ENCODE assay signal across 8 mouse cellular contexts in the genomic region with DNA sequence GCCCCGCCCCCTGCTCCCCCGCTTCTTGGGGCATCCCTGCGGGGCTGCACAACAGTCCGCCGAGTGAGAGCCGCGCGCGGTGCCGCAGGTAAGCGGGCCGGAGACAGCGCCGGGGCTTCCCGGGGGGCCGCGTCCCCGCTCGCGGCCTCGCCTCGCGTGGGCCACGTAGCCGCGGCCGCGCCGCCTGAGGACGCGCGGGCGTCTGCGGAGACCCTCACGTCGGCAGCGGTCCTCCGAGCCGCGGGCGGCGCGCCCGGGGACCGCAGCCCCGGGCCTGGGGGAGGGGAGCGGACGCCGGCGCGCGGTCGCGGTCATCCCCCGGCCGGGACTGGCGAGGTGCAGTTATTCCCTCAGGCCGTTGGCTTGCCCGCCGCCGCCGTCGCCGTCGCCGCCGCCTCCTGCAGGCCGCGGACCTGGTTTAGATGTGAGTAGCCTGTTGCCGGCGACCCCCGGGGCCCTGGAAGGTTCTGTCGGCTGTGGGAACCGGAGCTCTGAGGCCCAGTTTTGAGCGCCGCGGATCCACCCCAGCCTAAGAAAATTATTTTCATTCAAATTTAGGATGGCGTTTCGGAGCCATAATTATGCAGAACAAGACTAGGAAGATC. TPM values are rescaled to one million over a fixed set of nuclear protein-coding genes. Genes with fewer than 3 reads are reported as not detected.
A peak's percentile ranks its signal among the peaks of the same experiment; 100 is the strongest.
DNase-seq lines count a peak whose midpoint lies in the region; ATAC-seq and TF ChIP-seq lines count a peak whose summit lies in the region.

No protein-coding gene starts in this region.

- H3K4me1 ChIP-seq in lung, embryonic 14.5 days (ENCODE audit: insufficient read depth): 0 out of 2 replicates have a peak, but pooled peaks cover 13% of the 10 kb centered on the region
- peaks cover 1% of the 10 kb centered on the region; the same call in 1 of the 2 replicates for H3K4me1 ChIP-seq in cortical plate, adult 2 months (ENCODE audit: control insufficient read depth, insufficient read depth, low read length)
- H3K4me1 ChIP-seq in hindbrain, embryonic 14.5 days (replicated peaks; ENCODE audit: control insufficient read depth, insufficient read depth, low read length): peaks cover 21% of the 10 kb centered on the region
- peaks cover 21% of the 10 kb centered on the region for H3K4me1 ChIP-seq in lung, embryonic 16.5 days (replicated peaks; ENCODE audit: control insufficient read depth, insufficient read depth, low read length)

- H3K4me3 ChIP-seq in lung, embryonic 14.5 days (ENCODE audit: low read depth, low read length): peak overlapping the region; percentile 88
- H3K4me3 ChIP-seq in cortical plate, adult 2 months (ENCODE audit: insufficient read depth, low read length): peak overlapping the region; percentile 65
- peak overlapping the region; percentile 87 for H3K4me3 ChIP-seq in hindbrain, embryonic 14.5 days (replicated peaks; ENCODE audit: low read length)
- H3K4me3 ChIP-seq in lung, embryonic 16.5 days (ENCODE audit: low read length): peak overlapping the region; percentile 88

- peak; percentile 50 for DNase-seq in adrenal gland, postnatal 14 days
- DNase-seq in adrenal gland, postnatal 4 days (ENCODE audit: low spot score in 2 of 2): no peak
- DNase-seq in lung, embryonic 14.5 days: peak; percentile 66
- no peak for DNase-seq in lung, postnatal 36 days
- DNase-seq in hindbrain, embryonic 14.5 days (ENCODE audit: low spot score): peak; percentile 35
- DNase-seq in testis, postnatal 10 days (ENCODE audit: low spot score): peak; percentile 69

- H3K27me3 ChIP-seq in lung, embryonic 14.5 days (ENCODE audit: insufficient read depth, low read length): no peaks in the 10 kb centered on the region
- H3K27me3 ChIP-seq in hindbrain, embryonic 14.5 days (ENCODE audit: control insufficient read depth, insufficient read depth, low read length): no peaks in the 10 kb centered on the region
- H3K27me3 ChIP-seq in lung, embryonic 16.5 days (ENCODE audit: control insufficient read depth, insufficient read depth, low read depth, low read length): no peaks in the 10 kb centered on the region

- TF ChIP-seq POLR2A in cortical plate, adult 2 months (IDR thresholded peaks at IDR 0.05; ENCODE audit: extremely low read depth, insufficient read depth, low read length): no peak

- WGBS in lung, embryonic 14.5 days: under 1% methylated on average over 79 of the region's 79 CpGs
- WGBS in hindbrain, embryonic 14.5 days: under 1% methylated on average over 53 of the region's 79 CpGs
- WGBS in lung, embryonic 16.5 days: under 1% methylated on average over 69 of the region's 79 CpGs

- no peak for ATAC-seq in lung, embryonic 14.5 days (ENCODE audit: insufficient read depth)
- no peak for ATAC-seq in hindbrain, embryonic 14.5 days (ENCODE audit: low FRiP score)
- no peak for ATAC-seq in lung, embryonic 16.5 days (ENCODE audit: low read depth)

- peak overlapping the region; percentile 94 for H3K9ac ChIP-seq in lung, embryonic 14.5 days
- H3K9ac ChIP-seq in hindbrain, embryonic 14.5 days: peak overlapping the region; percentile 87
- H3K9ac ChIP-seq in lung, embryonic 16.5 days (ENCODE audit: low read length): peak overlapping the region; percentile 94

- no peaks in the 10 kb centered on the region for H3K36me3 ChIP-seq in lung, embryonic 14.5 days (ENCODE audit: insufficient read depth)
- no peaks in the 10 kb centered on the region for H3K36me3 ChIP-seq in hindbrain, embryonic 14.5 days (replicated peaks; ENCODE audit: control insufficient read depth, insufficient read depth)
- no peaks in the 10 kb centered on the region for H3K36me3 ChIP-seq in lung, embryonic 16.5 days (ENCODE audit: control insufficient read depth, insufficient read depth, low read length)

- TF ChIP-seq CTCF in lung, embryonic 14.5 days (IDR thresholded peaks at IDR 0.05; ENCODE audit: low read depth): no peak
- no peak for TF ChIP-seq CTCF in cortical plate, adult 2 months (IDR thresholded peaks at IDR 0.05; ENCODE audit: extremely low read depth, insufficient read depth, low read length)

- H3K9me3 ChIP-seq in lung, embryonic 14.5 days (ENCODE audit: low read depth, low read length): no peaks in the 10 kb centered on the region
- H3K9me3 ChIP-seq in hindbrain, embryonic 14.5 days (ENCODE audit: control insufficient read depth, low read length): no peaks in the 10 kb centered on the region
- H3K9me3 ChIP-seq in lung, embryonic 16.5 days (ENCODE audit: control insufficient read depth, low read length): no peaks in the 10 kb centered on the region

- H3K27ac ChIP-seq in lung, embryonic 14.5 days (ENCODE audit: low read depth): peak overlapping the region; percentile 91
- H3K27ac ChIP-seq in cortical plate, adult 2 months (ENCODE audit: insufficient read depth, low read length): peak overlapping the region; percentile 84
- H3K27ac ChIP-seq in hindbrain, embryonic 14.5 days: peak overlapping the region; percentile 91
- H3K27ac ChIP-seq in lung, embryonic 16.5 days (ENCODE audit: low read length): peak overlapping the region; percentile 88

- H3K4me2 ChIP-seq in lung, embryonic 14.5 days: peak overlapping the region; percentile 74
- H3K4me2 ChIP-seq in hindbrain, embryonic 14.5 days (replicated peaks): peak overlapping the region; percentile 90
- peak overlapping the region; percentile 93 for H3K4me2 ChIP-seq in lung, embryonic 16.5 days (ENCODE audit: low read depth, low read length)

RNA-seq across cellular contexts. Expression of a gene that starts 1.4 kb away (rescaled TPM):
- total RNA-seq in adrenal gland, postnatal 14 days (2021): 32.6 and 43.0 TPM in 2 replicates
- total RNA-seq in adrenal gland, postnatal 4 days (2021): 10 to 100 TPM; 55.2 to 63.6 TPM
- polyA plus RNA-seq in lung, embryonic 14.5 days (2014; fragmentation: Nextera tagmentation; extraction: Ambion mirVana): 37.2 and 39.9 TPM in 2 replicates
- polyA plus RNA-seq in cortical plate, adult 2 months (2012; rRNA removed): 33.9 and 36.5 TPM in 2 replicates
- 44.1 and 45.7 TPM in 2 replicates for polyA plus RNA-seq in hindbrain, embryonic 14.5 days (2014; fragmentation: Nextera tagmentation; extraction: Ambion mirVana)
- 30.8 and 31.6 TPM in 2 replicates for polyA plus RNA-seq in lung, embryonic 16.5 days (2015; fragmentation: Nextera tagmentation; extraction: Ambion mirVana)

Comparison
In these comparisons a context has a peak if more than half of its experiments do, and no peak if none do; other contexts are left out.
1. DNase-seq: peak in adrenal gland, postnatal 14 days (single experiment), lung, embryonic 14.5 days (single experiment), hindbrain, embryonic 14.5 days (single experiment) and testis, postnatal 10 days (single experiment); none in adrenal gland, postnatal 4 days (0 of 2) and lung, postnatal 36 days (single experiment).
2. Peak in every context shown above with its lines, with median percentiles within 50 percentile points of each other: H3K27ac ChIP-seq, H3K4me2 ChIP-seq, H3K4me3 ChIP-seq and H3K9ac ChIP-seq.